Mouse (Mus musculus) spleen, adult 2 months (tissue): ENCODE results near the gene Ifngr1.

Experiments
- CTCF ChIP-seq: fragments of 200-500 bp; IDR thresholded peaks from 2 replicates; pipeline ENCODE4 v1.5.1; 2011; ENCODE audit warnings: mild to moderate bottlenecking, inconsistent platforms; ENCODE audit not compliant: insufficient read depth, insufficient read length, insufficient replicate concordance; ENCODE audit errors: extremely low read depth
- POLR2A ChIP-seq: fragments of 200-500 bp; IDR thresholded peaks from 2 replicates; pipeline ENCODE4 v1.6.1; 2011; ENCODE audit warnings: low read depth, low read length, inconsistent platforms

DNA sequence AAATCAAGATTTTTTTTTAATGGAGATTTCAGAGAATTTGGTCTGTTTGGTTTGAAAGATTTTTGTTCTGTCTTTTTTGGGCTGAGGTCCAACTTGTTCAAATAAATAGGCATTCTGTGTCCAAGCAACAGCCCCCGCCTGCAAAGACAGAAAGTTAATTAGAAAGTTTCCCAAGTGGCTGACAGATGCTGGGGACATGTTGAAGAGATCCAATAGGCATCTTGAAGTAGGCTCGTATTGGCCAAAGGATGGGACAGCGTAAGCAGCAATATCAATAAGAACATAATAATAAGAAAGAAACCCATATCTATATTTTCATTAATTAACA, 8.3 kb downstream of the Ifngr1 start:
- TF ChIP-seq CTCF (no peak), POLR2A (no peak)
